Mouse (Mus musculus) lung, adult 2 months (tissue): ENCODE results near the gene Gcnt4.

Experiments used
- CTCF ChIP-seq: fragments of 200-500 bp; IDR thresholded peaks from 2 replicates; pipeline ENCODE4 v1.5.1; 2011; ENCODE audit warnings: mild to moderate bottlenecking, low read length, control low read depth; ENCODE audit not compliant: insufficient read depth
- POLR2A ChIP-seq: fragments of 200-500 bp; IDR thresholded peaks from 2 replicates; pipeline ENCODE4 v1.6.1; 2011; ENCODE audit warnings: low read depth, mild to moderate bottlenecking, control low read depth, low read length, borderline replicate concordance; ENCODE audit errors: extremely low read depth

DNA sequence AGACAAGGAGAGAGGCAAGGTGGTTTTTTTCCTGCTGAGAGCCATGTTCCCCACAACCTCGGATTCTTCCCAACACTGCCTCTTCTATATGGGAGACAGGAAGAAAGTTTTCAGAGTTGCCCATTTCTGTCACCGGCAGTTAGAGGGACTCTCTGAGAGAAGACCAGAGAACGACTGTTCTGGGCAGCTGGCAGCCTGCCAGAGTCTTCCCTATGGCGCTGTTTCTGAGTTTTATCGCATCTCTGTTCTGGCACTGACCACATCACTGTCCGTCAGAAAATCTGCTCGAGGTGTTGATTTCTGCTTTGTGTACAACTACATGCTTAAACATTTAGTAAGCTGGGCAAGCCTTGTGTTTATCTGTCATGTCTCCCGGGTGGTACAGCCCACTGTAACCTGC lies 8.9 kb downstream of the Gcnt4 start:
- TF ChIP-seq CTCF (no peak), POLR2A (no peak)
